ENCODE assay signal across 8 mouse cellular contexts in genomic region chr2:66124591-66125271, GRCm38 (mm10). TPM values are rescaled to one million over a fixed set of nuclear protein-coding genes. Genes with fewer than 3 reads are reported as not detected.
DNase-seq lines count a peak whose midpoint lies in the region; ATAC-seq lines count a peak whose summit lies in the region.

Gene Galnt3, minus strand, starts transcription at chr2:66124994.

- no peaks in the 10 kb centered on the region for H3K9me3 ChIP-seq in forebrain, embryonic 11.5 days (ENCODE audit: control insufficient read depth, low read length)

- H3K27me3 ChIP-seq in forebrain, embryonic 11.5 days (ENCODE audit: control insufficient read depth, insufficient read depth, low read length), result peaks cover 29% of the 10 kb centered on the region

- intact Hi-C loops in left cerebral cortex, postnatal 4 days (cut with DNase I), result no loop called here

- H3K4me3 ChIP-seq in forebrain, embryonic 11.5 days (ENCODE audit: low read depth, low read length), result peak within 1 kb of the TSS; percentile 64

- under 1% methylated on average over 73 of the region's 74 CpGs for WGBS in forebrain, embryonic 11.5 days

- peak within 1 kb of the TSS; percentile 52 for H3K9ac ChIP-seq in forebrain, embryonic 11.5 days (ENCODE audit: low read length)

- H3K4me1 ChIP-seq in forebrain, embryonic 11.5 days (replicated peaks; ENCODE audit: control insufficient read depth, insufficient read depth, low read length), result peaks cover 3% of the 10 kb centered on the region

- peak; percentile 6 to 28 for DNase-seq in adrenal gland, adult 18-20 months (ENCODE audit: low spot score in 2 of 2)
- DNase-seq in forebrain, embryonic 11.5 days (ENCODE audit: low spot score), result peak; percentile 59
- peak; percentile 47 for DNase-seq in induced T-regulatory cell, adult 2 months (ENCODE audit: low read depth)
- peak; percentile 14 for DNase-seq in left cerebral cortex, postnatal 4 days
- peak; percentile 8 for DNase-seq in retina, postnatal 7 days (ENCODE audit: low read depth, low spot score)
- DNase-seq in urinary bladder, postnatal 4 days (ENCODE audit: low spot score in 2 of 2), result peak; percentile 59 to 67

- H3K4me2 ChIP-seq in forebrain, embryonic 11.5 days (ENCODE audit: low read depth, low read length, severe bottlenecking), result peak within 1 kb of the TSS; percentile 100

- no peaks in the 10 kb centered on the region for H3K36me3 ChIP-seq in forebrain, embryonic 11.5 days (ENCODE audit: control insufficient read depth, insufficient read depth, low read length)

- ATAC-seq in CD4-positive, CD25-positive, alpha-beta regulatory T cell, adult 4 months, result peak; percentile 50
- ATAC-seq in forebrain, embryonic 11.5 days (replicated peaks; ENCODE audit: low FRiP score), result peak; percentile 82
- peak; percentile 95 for ATAC-seq in megakaryocyte progenitor cell, adult 5-6 weeks (replicated peaks; ENCODE audit: poor library complexity)

- no peak within 1 kb of the TSS for H3K27ac ChIP-seq in forebrain, embryonic 11.5 days (ENCODE audit: low read depth, low read length)

RNA-seq across cellular contexts. Expression of gene Galnt3, which starts in this region (rescaled TPM):
- under 1 TPM in 1 of 2 experiments, not detected in 1; 0.42 TPM for polyA plus RNA-seq in CD4-positive, CD25-positive, alpha-beta regulatory T cell, adult 4 months (2017; shearing (Covaris generic))
- total RNA-seq in adrenal gland, adult 18-20 months (2021), result 1 to 10 TPM in 1 of 2 experiments, under 1 TPM in 1; 0.93 to 1.1 TPM
- polyA plus RNA-seq in forebrain, embryonic 11.5 days (2014; fragmentation: Nextera tagmentation; extraction: Ambion mirVana), result 0.83 and 1.3 TPM in 2 replicates
- 1 to 10 TPM; 4.0 to 4.5 TPM for total RNA-seq in left cerebral cortex, postnatal 4 days (2021)
- total RNA-seq in megakaryocyte progenitor cell, adult 5-6 weeks (2015), result 9.3 and 11.7 TPM in 2 replicates
- total RNA-seq in megakaryocyte progenitor cell, adult 5-6 weeks (2017), result 8.0 and 12.4 TPM in 2 replicates

Comparison
In these comparisons a context has a peak if more than half of its experiments do, and no peak if none do; other contexts are left out.
1. Peak in ATAC-seq in CD4-positive, CD25-positive, alpha-beta regulatory T cell, adult 4 months; RNA of the gene not detected or under 1 TPM.
2. DNase-seq: peak in every context shown above with its lines; median percentile 63 in urinary bladder, postnatal 4 days; 59 in forebrain, embryonic 11.5 days; 47 in induced T-regulatory cell, adult 2 months; 17 in adrenal gland, adult 18-20 months; 14 in left cerebral cortex, postnatal 4 days; 8 in retina, postnatal 7 days.